Mouse (Mus musculus) heart, adult 2 months (tissue): ENCODE data around the gene Fkbp10.

Experiments
- CTCF ChIP-seq: fragments of 200-600 bp; IDR thresholded peaks from 2 replicates; pipeline ENCODE4 v1.8.1; 2022; ENCODE audit warnings: antibody characterized with exemption, mild to moderate bottlenecking, moderate library complexity
- EP300 ChIP-seq: fragments of 200-500 bp; IDR thresholded peaks from 2 replicates; pipeline ENCODE4 v1.6.1; 2011; ENCODE audit warnings: low read depth, low read length, control low read depth; ENCODE audit not compliant: insufficient read depth
- POLR2A ChIP-seq: fragments of 200-500 bp; IDR thresholded peaks from 2 replicates; pipeline ENCODE4 v1.6.1; 2011; ENCODE audit warnings: mild to moderate bottlenecking, low read depth, low read length, control low read depth; ENCODE audit not compliant: insufficient read depth

GRCm38 (mm10) chr11:100399727-100400538 is 15.6 kb upstream of the Fkbp10 start:
- TF ChIP-seq CTCF (no peak), EP300 (no peak), POLR2A (no peak)
